Mouse (Mus musculus) limb, embryonic 12.5 days (tissue): Measurements from ENCODE around the gene Tmem86a. TPM values are rescaled to one million over a fixed set of nuclear protein-coding genes. Genes with fewer than 3 reads are reported as not detected.

Experiments
- ATAC-seq: fragments of 200-750 bp; cut with Nextera tagmentation; 2 replicates; pipeline ENCODE4 v1.8.0; 2017; ENCODE audit warnings: low read depth, moderate TSS enrichment; ENCODE audit not compliant: insufficient number of reproducible peaks, insufficient read depth, low FRiP score, low TSS enrichment
- H3K27ac ChIP-seq: fragments of 300-500 bp; sonication (generic); 2 replicates; pipeline ENCODE4 v1.5.1; 2016; ENCODE audit warnings: mild to moderate bottlenecking, moderate library complexity
- H3K27me3 ChIP-seq: fragments of 300-500 bp; sonication (generic); 2 replicates; pipeline ENCODE4 v1.6.1; 2016; ENCODE audit warnings: mild to moderate bottlenecking, moderate library complexity
- H3K36me3 ChIP-seq: fragments of 300-500 bp; sonication (generic); 2 replicates; pipeline ENCODE4 v1.6.1; 2016; ENCODE audit warnings: mild to moderate bottlenecking, moderate library complexity
- H3K4me1 ChIP-seq: fragments of 300-500 bp; sonication (generic); replicated peaks from 2 replicates; pipeline ENCODE4 v1.6.1; 2016
- H3K4me2 ChIP-seq: fragments of 300-500 bp; sonication (generic); 2 replicates; pipeline ENCODE4 v1.6.1; 2016; ENCODE audit warnings: mild to moderate bottlenecking, moderate library complexity
- H3K4me3 ChIP-seq: fragments of 300-500 bp; sonication (generic); replicated peaks from 2 replicates; pipeline ENCODE4 v1.5.1; 2016; ENCODE audit warnings: mild to moderate bottlenecking
- H3K9ac ChIP-seq: fragments of 300-500 bp; sonication (generic); replicated peaks from 2 replicates; pipeline ENCODE4 v1.6.1; 2016; ENCODE audit warnings: mild to moderate bottlenecking, moderate library complexity
- H3K9me3 ChIP-seq: fragments of 300-500 bp; sonication (generic); 2 replicates; pipeline ENCODE4 v1.6.1; 2016; ENCODE audit warnings: mild to moderate bottlenecking, moderate library complexity
- WGBS: fragments of 180-500 bp; shearing (Covaris S2); methylation state at CpG from one replicate; pipeline ENCODE4 v1.1.7; 2016; 5-methylcytosine and 5-hydroxymethylcytosine counted together
- polyA plus RNA-seq: library from polyadenylated mRNA; unstranded; fragments of >200 nt; fragmentation: Nextera tagmentation; extraction: Ambion mirVana; gene quantifications from 2 replicates; pipeline ENCODE4 v1.2.1, GENCODE M21; 2016

Tmem86a gene
- 19.4 and 19.5 TPM in 2 replicates for polyA plus RNA-seq

DNA sequence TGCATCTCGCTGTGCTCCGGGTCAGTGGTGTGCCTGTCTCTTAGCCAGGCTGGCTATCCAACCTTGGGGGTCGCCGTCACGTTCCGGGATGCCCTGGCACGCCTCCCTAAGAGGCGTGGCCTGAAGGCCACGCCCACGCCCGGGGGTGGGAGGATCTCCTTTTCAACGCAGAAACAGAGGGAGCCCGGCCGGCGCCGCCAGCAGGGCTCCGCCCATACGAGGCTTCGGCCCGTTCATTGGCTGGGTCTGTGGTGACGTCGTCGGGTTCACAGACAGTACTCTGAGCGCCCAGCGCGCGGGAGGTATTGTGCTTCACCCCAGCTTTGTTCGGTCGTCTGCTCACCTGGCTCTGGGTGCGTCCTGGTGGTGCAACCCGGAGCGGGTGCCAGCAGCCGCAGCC lies at the start of gene Tmem86a:
Gene Tmem86a (plus strand): TSS at position 236 of the 400 bp plus-strand sequence.
- ATAC-seq: peak; percentile 97
- no peaks in the 10 kb centered on the region for H3K9me3 ChIP-seq
- peak within 1 kb of the TSS; percentile 91 for H3K27ac ChIP-seq
- peak within 1 kb of the TSS; percentile 86 for H3K9ac ChIP-seq
- H3K4me2 ChIP-seq: peak within 1 kb of the TSS; percentile 84
- peaks cover 21% of the 10 kb centered on the region for H3K4me1 ChIP-seq
- H3K36me3 ChIP-seq: peaks cover 15% of the 10 kb centered on the region; the same call in 1 of the 2 replicates
- under 1% methylated on average over 32 of the region's 33 CpGs for WGBS
- H3K27me3 ChIP-seq: peaks cover 5% of the 10 kb centered on the region; the same call in 1 of the 2 replicates
- peak within 1 kb of the TSS; percentile 91 for H3K4me3 ChIP-seq

DNA sequence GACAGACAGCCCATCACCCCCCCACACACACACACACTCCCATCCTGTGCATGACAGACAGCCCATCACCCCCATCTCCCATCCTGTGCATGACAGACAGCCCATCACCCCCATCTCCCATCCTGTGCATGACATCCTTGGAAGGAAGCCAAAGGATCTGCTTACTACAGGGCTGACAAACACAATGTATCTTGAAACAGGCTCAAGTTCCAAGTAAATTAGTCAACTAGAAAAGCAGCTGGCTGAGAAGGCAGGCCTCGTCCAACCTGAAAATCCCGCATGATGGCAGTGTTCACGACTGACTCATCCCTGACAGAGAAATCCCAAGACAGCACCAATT lies 49.8 kb upstream of the Tmem86a start:
- H3K9me3 ChIP-seq: no peaks in the 10 kb centered on the region
- H3K27ac ChIP-seq: no peak overlapping the region
- WGBS: 74% methylated on average over 3 of the region's 3 CpGs
- H3K4me2 ChIP-seq: no peak overlapping the region
- no peak overlapping the region for H3K4me3 ChIP-seq
- peaks cover 37% of the 10 kb centered on the region for H3K36me3 ChIP-seq
- ATAC-seq: no peak
- H3K27me3 ChIP-seq: no peaks in the 10 kb centered on the region
- peaks cover 16% of the 10 kb centered on the region for H3K4me1 ChIP-seq
- no peak overlapping the region for H3K9ac ChIP-seq

DNA sequence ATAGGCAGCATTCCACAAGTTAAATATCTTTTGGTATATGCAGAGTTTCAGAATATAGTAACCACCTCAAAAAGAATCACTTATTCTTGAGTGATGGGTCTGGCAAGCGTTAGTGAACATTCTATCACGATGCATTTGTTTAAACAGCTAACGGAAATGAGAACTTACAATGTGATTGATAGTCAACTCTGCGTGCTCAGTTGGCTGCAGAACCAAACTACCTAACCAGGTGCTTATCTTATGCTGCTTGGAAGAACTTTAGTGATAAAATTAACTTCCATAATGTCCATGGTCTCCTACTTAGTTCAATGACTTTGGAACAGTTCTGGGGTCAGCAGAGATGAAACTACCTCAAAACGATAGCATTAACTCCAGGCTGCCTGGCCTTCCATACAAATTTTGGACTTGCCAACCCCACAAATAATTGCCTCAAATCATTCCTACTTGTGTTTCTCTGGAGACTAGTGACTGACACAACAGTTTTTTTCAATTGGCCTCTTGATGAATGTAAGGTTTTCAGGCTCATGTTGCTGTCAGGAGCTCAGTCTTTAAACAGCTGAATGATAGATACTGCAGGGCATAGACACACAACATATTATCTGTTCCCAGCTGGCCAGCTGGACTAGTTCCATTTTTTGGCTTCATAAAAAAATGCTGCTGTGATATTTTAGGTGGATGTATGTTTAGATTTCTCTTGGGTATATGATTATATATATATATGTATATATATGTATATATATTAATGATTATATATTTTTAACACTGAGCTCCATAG lies 49.1 kb upstream of the Tmem86a start:
- Histone ChIP-seq H3K9ac (no peak overlapping the region), H3K27me3 (no peaks in the 10 kb centered on the region), H3K9me3 (no peaks in the 10 kb centered on the region), H3K4me1 (peaks cover 16% of the 10 kb centered on the region), H3K4me2 (no peak overlapping the region), H3K27ac (no peak overlapping the region), H3K4me3 (no peak overlapping the region), H3K36me3 (peaks cover 31% of the 10 kb centered on the region)
- 92% methylated on average over 5 of the region's 5 CpGs for WGBS
- no peak for ATAC-seq

DNA sequence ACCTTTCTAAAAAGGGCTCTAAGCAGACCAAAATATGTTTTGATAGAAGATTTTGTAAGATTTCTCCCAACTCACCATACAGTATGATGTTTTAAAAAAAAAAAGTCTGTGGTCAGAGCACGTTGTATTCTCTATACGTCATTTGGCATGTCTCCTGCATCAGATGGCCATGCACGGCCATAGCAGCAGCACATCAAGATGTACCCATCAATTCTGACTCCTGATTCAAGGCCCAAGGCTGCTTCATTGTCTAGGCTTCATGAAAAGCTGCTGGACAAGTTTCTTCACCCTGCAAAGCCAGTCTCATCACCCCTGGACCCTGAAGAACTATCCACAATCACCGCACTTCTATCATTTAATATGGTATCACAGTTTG lies 48.5 kb upstream of the Tmem86a start:
- ATAC-seq: no peak
- Histone ChIP-seq H3K4me3 (no peak overlapping the region), H3K9ac (no peak overlapping the region), H3K36me3 (peaks cover 25% of the 10 kb centered on the region), H3K27me3 (no peaks in the 10 kb centered on the region), H3K27ac (no peak overlapping the region), H3K9me3 (no peaks in the 10 kb centered on the region), H3K4me1 (peaks cover 18% of the 10 kb centered on the region), H3K4me2 (no peak overlapping the region)
- WGBS: 74% methylated on average over 4 of the region's 4 CpGs

DNA sequence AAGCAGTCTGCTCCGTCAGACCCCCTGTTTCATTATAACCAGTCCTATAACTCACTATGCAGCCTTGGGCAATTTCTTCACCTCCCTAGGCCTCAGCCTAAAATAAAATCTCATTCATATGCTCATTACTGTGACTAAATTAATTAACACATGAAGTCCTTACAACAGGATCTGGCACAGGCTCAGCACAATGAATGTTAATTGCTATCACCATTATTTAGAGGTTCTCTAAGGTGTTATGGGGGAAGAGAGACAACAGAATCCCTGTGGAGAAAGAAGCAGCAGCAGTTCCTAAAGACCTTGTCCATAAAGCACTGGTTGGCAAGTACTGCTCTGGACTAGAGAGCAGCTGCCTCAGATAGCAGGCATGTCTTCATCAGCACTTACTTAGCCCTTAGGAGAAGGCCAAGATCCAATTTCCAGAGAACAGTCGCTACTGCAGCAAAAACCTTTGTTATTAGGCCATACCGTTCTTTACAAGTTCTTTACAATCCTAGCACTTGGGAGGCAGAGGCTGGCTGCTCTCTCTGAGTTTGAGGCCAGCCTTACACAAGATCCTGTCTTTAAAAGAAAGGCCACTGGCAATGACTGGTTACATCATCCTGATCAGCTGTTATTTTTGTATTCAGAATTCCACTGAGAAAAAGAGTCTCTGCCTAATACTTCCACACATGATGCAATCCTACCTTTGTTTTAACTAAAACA lies 46.8 kb upstream of the Tmem86a start:
- Histone ChIP-seq H3K4me1 (peaks cover 24% of the 10 kb centered on the region), H3K4me2 (no peak overlapping the region), H3K36me3 (peaks cover 8% of the 10 kb centered on the region), H3K9ac (no peak overlapping the region), H3K27ac (no peak overlapping the region), H3K27me3 (no peaks in the 10 kb centered on the region), H3K9me3 (no peaks in the 10 kb centered on the region), H3K4me3 (no peak overlapping the region)
- 37% methylated on average over 3 of the region's 3 CpGs for WGBS
- no peak for ATAC-seq

DNA sequence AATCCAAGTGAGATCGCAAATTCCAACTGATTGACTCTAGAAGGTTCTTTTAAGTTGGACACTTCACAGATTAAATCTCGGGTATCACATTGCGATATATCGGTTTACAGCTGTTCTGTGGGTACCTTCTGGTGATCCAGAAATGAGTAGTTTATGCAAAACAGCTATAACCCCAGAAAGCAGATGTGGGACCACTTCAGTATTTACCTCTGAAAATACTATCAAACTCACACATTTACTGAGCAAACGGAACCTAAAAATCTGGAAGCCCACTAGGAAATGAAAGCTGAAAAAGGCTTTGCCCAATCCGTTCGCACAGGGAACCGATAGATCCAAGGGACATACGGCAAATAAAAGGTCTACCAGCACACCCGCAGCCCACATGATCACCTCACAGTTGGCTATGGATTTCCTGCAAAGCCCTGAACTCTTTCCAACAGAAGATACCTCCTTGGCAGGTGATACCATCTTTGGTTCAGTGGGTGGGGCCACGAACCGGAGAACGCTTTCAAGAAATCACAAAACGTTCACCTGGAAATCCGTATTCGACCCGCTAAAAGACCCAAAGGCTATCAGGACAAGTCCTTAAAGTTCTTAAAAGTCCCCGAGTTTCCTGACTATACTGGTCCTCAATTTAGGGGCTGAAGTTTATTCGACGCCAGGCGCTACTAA lies 43.2 kb upstream of the Tmem86a start:
- Histone ChIP-seq H3K4me3 (peak overlapping the region; percentile 59), H3K9me3 (no peaks in the 10 kb centered on the region), H3K9ac (peak overlapping the region; percentile 67), H3K4me1 (peaks cover 28% of the 10 kb centered on the region), H3K27ac (peak overlapping the region; percentile 87), H3K4me2 (peak overlapping the region; percentile 80), H3K36me3 (no peaks in the 10 kb centered on the region), H3K27me3 (no peaks in the 10 kb centered on the region)
- 25% methylated on average over 21 of the region's 21 CpGs for WGBS
- ATAC-seq: no peak

DNA sequence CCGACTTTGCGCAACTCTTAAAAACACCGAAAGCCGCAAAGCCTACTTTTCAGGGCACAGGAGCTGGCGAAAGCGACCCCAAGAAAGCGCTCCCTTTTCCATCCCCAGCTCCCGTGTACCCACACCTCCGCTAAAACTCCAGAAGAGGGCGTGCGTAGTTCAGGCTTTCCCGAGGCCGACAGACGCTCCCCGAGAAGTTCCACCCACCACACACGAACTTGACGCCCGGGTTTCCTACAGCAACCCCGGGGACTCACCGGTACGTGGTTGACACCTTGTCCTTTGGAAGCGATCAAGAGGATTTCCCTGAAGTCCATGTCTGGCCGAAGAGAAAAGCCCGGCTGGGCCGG lies 42.6 kb upstream of the Tmem86a start:
- Histone ChIP-seq H3K9me3 (no peaks in the 10 kb centered on the region), H3K9ac (peak overlapping the region; percentile 67), H3K27me3 (no peaks in the 10 kb centered on the region), H3K4me3 (peak overlapping the region; percentile 59), H3K4me1 (peaks cover 23% of the 10 kb centered on the region), H3K27ac (peak overlapping the region; percentile 87), H3K4me2 (peak overlapping the region; percentile 80), H3K36me3 (no peaks in the 10 kb centered on the region)
- 0 out of 2 replicates have a peak, but pooled peaks have one; percentile 44 for ATAC-seq
- WGBS: under 1% methylated on average over 25 of the region's 25 CpGs

DNA sequence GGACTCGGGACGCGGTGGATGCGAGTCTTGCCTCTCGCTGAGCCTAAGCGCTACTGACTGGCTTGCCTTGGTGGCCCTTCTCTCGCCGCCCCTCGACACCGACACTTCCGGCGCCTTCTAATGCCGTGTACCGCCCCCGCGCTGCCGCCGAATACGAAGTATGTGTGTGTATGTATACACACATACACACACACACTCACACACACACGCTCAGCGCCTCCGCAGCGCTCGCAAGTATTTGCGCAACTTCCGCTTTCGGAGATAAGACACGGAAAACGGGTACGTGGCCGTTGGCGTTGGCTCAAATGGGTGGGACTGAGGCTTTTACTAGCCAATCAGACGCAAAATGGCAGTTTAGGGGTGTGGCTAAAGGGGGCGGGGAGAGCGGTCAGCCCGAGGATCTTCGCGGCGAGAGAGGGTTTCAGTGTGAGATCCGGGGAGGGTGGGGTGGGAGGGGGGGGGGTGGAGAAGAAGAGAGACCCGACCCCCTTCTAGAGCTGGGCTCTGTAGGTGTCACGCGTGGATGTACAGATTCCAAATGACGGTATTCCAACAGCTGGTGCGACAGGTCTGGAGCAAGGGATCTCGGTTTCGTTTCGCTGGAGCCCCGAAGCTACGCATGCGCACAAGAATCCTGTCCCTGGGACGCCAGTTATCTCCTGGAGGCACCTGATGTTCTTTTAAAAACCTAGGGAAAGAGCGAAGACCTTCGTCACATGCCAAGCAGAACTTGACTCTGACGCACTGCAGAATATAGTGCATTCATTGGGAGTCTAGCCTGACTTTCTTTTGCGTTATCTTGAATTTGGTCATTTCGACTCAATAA lies 42.0 kb upstream of the Tmem86a start, which contains the start of gene Spty2d1:
Gene Spty2d1 (minus strand): TSS at position 244 of the 826 bp plus-strand sequence.
- peak; percentile 95 for ATAC-seq

DNA sequence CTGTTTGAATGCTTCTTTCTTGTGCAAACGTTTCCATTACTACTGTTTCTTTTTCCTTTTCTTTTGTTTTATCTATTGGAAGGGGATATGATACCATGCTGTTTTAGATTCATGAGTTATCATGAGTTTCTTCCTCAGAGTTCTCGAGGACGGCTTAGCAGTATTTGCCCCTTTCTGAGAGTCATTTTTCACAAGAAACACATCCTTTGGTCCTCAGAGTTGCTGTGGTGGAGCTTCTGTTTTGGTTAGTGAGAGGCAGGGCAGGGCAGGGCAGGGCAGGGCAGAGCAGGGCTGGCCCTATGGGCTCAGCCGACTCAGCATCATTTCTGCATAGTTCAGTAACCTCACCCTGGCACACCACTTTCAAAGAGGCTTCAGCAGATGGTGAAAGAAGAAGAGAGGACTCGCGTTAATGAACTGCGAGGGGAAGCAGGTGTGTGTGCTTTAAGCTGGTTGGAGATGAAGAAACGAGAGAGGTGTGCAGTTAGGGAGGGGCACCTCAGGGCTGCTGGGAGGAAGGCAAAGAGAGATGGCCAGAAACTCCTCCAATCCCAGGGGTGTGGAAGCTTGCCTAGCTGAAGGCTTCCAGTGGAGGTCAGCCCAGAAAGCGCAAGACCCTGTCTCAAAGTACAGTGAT lies 37.2 kb upstream of the Tmem86a start:
- WGBS: 46% methylated on average over 9 of the region's 9 CpGs
- H3K27ac ChIP-seq: no peak overlapping the region
- no peak for ATAC-seq

More for the DNA sequence above, 42.0 kb upstream of the Tmem86a start, which contains the start of gene Spty2d1:
- Histone ChIP-seq H3K9ac (peak within 1 kb of the TSS; percentile 67), H3K4me1 (peaks cover 17% of the 10 kb centered on the region), H3K27ac (peak within 1 kb of the TSS; percentile 87), H3K4me3 (peak within 1 kb of the TSS; percentile 59), H3K4me2 (peak within 1 kb of the TSS; percentile 80), H3K27me3 (no peaks in the 10 kb centered on the region), H3K36me3 (no peaks in the 10 kb centered on the region), H3K9me3 (no peaks in the 10 kb centered on the region)
- WGBS: under 1% methylated on average over 57 of the region's 57 CpGs

More for the DNA sequence above, 37.2 kb upstream of the Tmem86a start:
- Histone ChIP-seq H3K4me2 (no peak overlapping the region), H3K4me1 (peaks cover 14% of the 10 kb centered on the region), H3K9ac (no peak overlapping the region), H3K4me3 (no peak overlapping the region), H3K27me3 (no peaks in the 10 kb centered on the region), H3K36me3 (no peaks in the 10 kb centered on the region), H3K9me3 (no peaks in the 10 kb centered on the region)
